Mouse (Mus musculus) heart, postnatal 0 days (tissue): ENCODE measurements around the gene Gap43. TPM values are rescaled to one million over a fixed set of nuclear protein-coding genes. Genes with fewer than 3 reads are reported as not detected.
A peak's percentile ranks its signal among the peaks of the same experiment; 100 is the strongest.

Experiments used
- ATAC-seq: fragments of 200-750 bp; cut with Nextera tagmentation; 2 replicates; pipeline ENCODE4 v1.8.0; 2017; ENCODE audit warnings: low read depth, moderate number of reproducible peaks, moderate library complexity; ENCODE audit not compliant: insufficient read depth
- DNase-seq: peaks from one replicate; pipeline ENCODE4 v3.0.0-alpha.2; 2016; ENCODE audit warnings: low spot score
- H3K27ac ChIP-seq: fragments of 300-500 bp; sonication (generic); 2 replicates; pipeline ENCODE4 v1.5.1; 2014; ENCODE audit warnings: low read depth, mild to moderate bottlenecking
- H3K27me3 ChIP-seq: fragments of 300-500 bp; sonication (generic); 2 replicates; pipeline ENCODE4 v1.6.1; 2014; ENCODE audit warnings: low read length, mixed read lengths; ENCODE audit not compliant: control insufficient read depth, insufficient read depth
- H3K36me3 ChIP-seq: fragments of 300-500 bp; sonication (generic); replicated peaks from 2 replicates; pipeline ENCODE4 v1.6.1; 2014; ENCODE audit warnings: low read length, mixed read lengths; ENCODE audit not compliant: control insufficient read depth, insufficient read depth
- H3K4me1 ChIP-seq: fragments of 300-500 bp; sonication (generic); 2 replicates; pipeline ENCODE4 v1.6.1; 2014; ENCODE audit warnings: antibody characterized with exemption; ENCODE audit not compliant: control insufficient read depth, insufficient read depth
- H3K4me2 ChIP-seq: fragments of 300-500 bp; sonication (generic); 2 replicates; pipeline ENCODE4 v1.6.1; 2014; ENCODE audit warnings: low read depth, mild to moderate bottlenecking, low read length, moderate library complexity
- H3K4me3 ChIP-seq: fragments of 300-500 bp; sonication (generic); 2 replicates; pipeline ENCODE4 v1.5.1; 2014; ENCODE audit warnings: low read depth, low read length
- H3K9ac ChIP-seq: fragments of 300-500 bp; sonication (generic); replicated peaks from 2 replicates; pipeline ENCODE4 v1.6.1; 2014; ENCODE audit warnings: low read depth, low read length, mixed read lengths
- H3K9me3 ChIP-seq: fragments of 300-500 bp; sonication (generic); replicated peaks from 2 replicates; pipeline ENCODE4 v1.6.1; 2016; ENCODE audit warnings: low read length; ENCODE audit not compliant: control insufficient read depth
- CTCF ChIP-seq: IDR thresholded peaks from 2 replicates; pipeline ENCODE4 v1.5.1; 2016; ENCODE audit warnings: antibody characterized with exemption, control low read depth, low read depth
- EP300 ChIP-seq: IDR thresholded peaks from 2 replicates; pipeline ENCODE4 v1.6.1; 2016; ENCODE audit warnings: antibody characterized with exemption, low read depth
- WGBS: fragments of 180-500 bp; shearing (Covaris S2); extraction: QIAGEN DNeasy Blood & Tissue Kit; methylation state at CpG from one replicate; pipeline ENCODE4 v1.1.7; 2014; 5-methylcytosine and 5-hydroxymethylcytosine counted together
- polyA plus RNA-seq: library from polyadenylated mRNA; unstranded; fragments of >200 nt; fragmentation: Nextera tagmentation; extraction: Ambion mirVana; gene quantifications from 2 replicates; pipeline ENCODE4 v1.2.1, GENCODE M21; 2015
- total RNA-seq: library from RNA; depleted of rRNA; stranded (reverse); fragments of >200 nt; gene quantifications from 2 replicates; pipeline ENCODE4 v1.2.3, GENCODE M21; 2014; ENCODE audit warnings: low replicate concordance

Gap43 gene
- total and polyA plus RNA-seq, 2 experiments from 2014 or later: 5.6 to 6.7 TPM

DNA sequence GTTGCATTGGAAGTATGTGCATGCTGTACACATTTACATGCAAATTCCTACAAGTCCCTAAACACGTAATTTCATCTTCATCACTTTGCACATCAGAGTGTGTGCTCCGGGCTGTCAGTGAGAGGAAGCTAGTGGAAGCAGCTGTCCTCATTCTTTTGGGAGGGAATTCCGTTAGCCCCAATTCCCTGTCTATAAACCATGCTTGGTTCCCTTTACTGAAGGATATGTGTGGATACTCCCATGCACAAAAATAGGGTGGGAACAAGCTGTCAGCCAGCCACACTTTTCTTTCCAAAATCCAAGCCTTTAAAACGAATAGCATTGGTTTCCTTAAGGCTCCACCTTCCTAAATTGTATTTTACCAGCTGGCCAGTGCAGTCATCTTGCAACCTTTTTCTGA, 2.1 kb downstream of the Gap43 start:
- Histone ChIP-seq H3K9me3 (no peaks in the 10 kb centered on the region), H3K9ac (no peak overlapping the region), H3K36me3 (no peaks in the 10 kb centered on the region), H3K27ac (no peak overlapping the region), H3K4me2 (no peak overlapping the region), H3K4me3 (no peak overlapping the region), H3K4me1 (peaks cover 11% of the 10 kb centered on the region), H3K27me3 (0 out of 2 replicates have a peak, but pooled peaks cover 3% of the 10 kb centered on the region)
- TF ChIP-seq CTCF (no peak), EP300 (no peak)
- WGBS: 28% methylated on average over 4 of the region's 4 CpGs
- DNase-seq: no peak
- ATAC-seq: no peak

DNA sequence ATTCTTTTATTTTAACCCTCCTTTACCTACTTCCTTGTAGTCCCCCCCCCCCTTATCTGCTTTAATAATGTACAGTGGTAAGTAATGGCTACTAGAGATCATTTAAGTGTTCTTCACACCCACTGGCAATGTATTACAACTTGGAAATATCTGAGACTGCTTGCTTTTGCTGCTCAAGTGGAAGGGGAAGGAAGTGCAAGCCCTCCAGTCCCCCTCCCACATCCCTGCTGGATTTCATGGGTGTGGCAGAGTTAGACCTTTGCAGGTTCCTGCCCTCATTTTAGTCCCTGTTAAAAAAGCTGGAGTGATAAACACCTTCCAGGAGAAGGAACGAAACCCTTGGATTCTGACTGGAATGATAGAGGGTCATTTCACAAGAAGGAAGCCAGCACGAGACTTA, 2.8 kb downstream of the Gap43 start:
- no peak overlapping the region for H3K4me3 ChIP-seq
- H3K27ac ChIP-seq: no peak overlapping the region
- TF ChIP-seq CTCF (no peak), EP300 (no peak)
- peaks cover 11% of the 10 kb centered on the region for H3K4me1 ChIP-seq
- 51% methylated on average over 2 of the region's 2 CpGs for WGBS
- no peak overlapping the region for H3K9ac ChIP-seq
- H3K4me2 ChIP-seq: no peak overlapping the region
- no peaks in the 10 kb centered on the region for H3K36me3 ChIP-seq
- H3K9me3 ChIP-seq: no peaks in the 10 kb centered on the region
- DNase-seq (peak; percentile 6), ATAC-seq (no peak)
- H3K27me3 ChIP-seq: 0 out of 2 replicates have a peak, but pooled peaks cover 3% of the 10 kb centered on the region

- H3K4me3 ChIP-seq: no peak overlapping the region
- no peak overlapping the region for H3K27ac ChIP-seq
- 0 out of 2 replicates have a peak, but pooled peaks cover 3% of the 10 kb centered on the region for H3K27me3 ChIP-seq
- 55% methylated on average over 2 of the region's 2 CpGs for WGBS
- no peaks in the 10 kb centered on the region for H3K9me3 ChIP-seq
- no peak for ATAC-seq
- H3K36me3 ChIP-seq: no peaks in the 10 kb centered on the region
- H3K4me2 ChIP-seq: no peak overlapping the region
- no peak for DNase-seq
- TF ChIP-seq EP300 (no peak), CTCF (no peak)
- peaks cover 11% of the 10 kb centered on the region for H3K4me1 ChIP-seq
- H3K9ac ChIP-seq: no peak overlapping the region
Measured at GRCm38 (mm10) chr16:42336610-42337009, 3.8 kb downstream of the Gap43 start.

GRCm38 (mm10) chr16:42332321-42332720, 8.1 kb downstream of the Gap43 start:
- no peak overlapping the region for H3K4me3 ChIP-seq
- H3K36me3 ChIP-seq: no peaks in the 10 kb centered on the region
- WGBS: 15% methylated on average over 4 of the region's 4 CpGs
- H3K27ac ChIP-seq: no peak overlapping the region
- no peak overlapping the region for H3K4me2 ChIP-seq
- TF ChIP-seq EP300 (no peak), CTCF (no peak)
- H3K9me3 ChIP-seq: no peaks in the 10 kb centered on the region
- ATAC-seq (no peak), DNase-seq (no peak)
- H3K27me3 ChIP-seq: no peaks in the 10 kb centered on the region
- H3K4me1 ChIP-seq: no peaks in the 10 kb centered on the region
- no peak overlapping the region for H3K9ac ChIP-seq

- Histone ChIP-seq H3K4me2 (no peak overlapping the region), H3K9me3 (no peaks in the 10 kb centered on the region), H3K27me3 (no peaks in the 10 kb centered on the region), H3K36me3 (no peaks in the 10 kb centered on the region), H3K27ac (no peak overlapping the region), H3K4me3 (no peak overlapping the region), H3K9ac (no peak overlapping the region), H3K4me1 (no peaks in the 10 kb centered on the region)
- TF ChIP-seq CTCF (no peak), EP300 (no peak)
- DNase-seq (no peak), ATAC-seq (no peak)
- WGBS: 71% methylated on average over 2 of the region's 2 CpGs
Measured at GRCm38 (mm10) chr16:42326191-42326590, 14.3 kb downstream of the Gap43 start.

- Histone ChIP-seq H3K36me3 (no peaks in the 10 kb centered on the region), H3K4me2 (no peak overlapping the region), H3K27me3 (no peaks in the 10 kb centered on the region), H3K9ac (no peak overlapping the region), H3K27ac (no peak overlapping the region), H3K4me1 (no peaks in the 10 kb centered on the region), H3K4me3 (no peak overlapping the region), H3K9me3 (no peaks in the 10 kb centered on the region)
- ATAC-seq (no peak), DNase-seq (no peak)
- TF ChIP-seq CTCF (no peak), EP300 (no peak)
Measured at GRCm38 (mm10) chr16:42325536-42325935, 14.9 kb downstream of the Gap43 start.
